Mouse (Mus musculus): ENCODE results near the gene Ggnbp2. TPM values are rescaled to one million over a fixed set of nuclear protein-coding genes. Genes with fewer than 3 reads are reported as not detected.

The Ggnbp2 gene
- polyA plus RNA-seq, 1 experiment from 2014 or later: 64.2 TPM

- H3K4me1 ChIP-seq (ENCODE audit: insufficient read depth): no peaks in the 10 kb centered on the region
- H3K9ac ChIP-seq: no peak overlapping the region
- no peak overlapping the region for H3K4me3 ChIP-seq (ENCODE audit: low read depth, low read length)
- H3K27ac ChIP-seq (ENCODE audit: low read depth): no peak overlapping the region
- peak overlapping the region; percentile 74; the same call in 1 of the 2 replicates for H3K4me2 ChIP-seq
- no peak for TF ChIP-seq CTCF (IDR thresholded peaks at IDR 0.05; ENCODE audit: low read depth)
- ATAC-seq (ENCODE audit: insufficient read depth) (no peak), DNase-seq (peak; percentile 4)
- 78% methylated on average over 5 of the region's 5 CpGs for WGBS
- no peaks in the 10 kb centered on the region for H3K27me3 ChIP-seq (ENCODE audit: insufficient read depth, low read length)
- peaks cover 44% of the 10 kb centered on the region for H3K36me3 ChIP-seq (ENCODE audit: insufficient read depth)
- no peaks in the 10 kb centered on the region for H3K9me3 ChIP-seq (ENCODE audit: low read depth, low read length)
Measured at GRCm38 (mm10) chr11:84914673-84915072, 44.1 kb upstream of the Ggnbp2 start.

GRCm38 (mm10) chr11:84910411-84910810 is 39.8 kb upstream of the Ggnbp2 start:
- no peak for DNase-seq

GRCm38 (mm10) chr11:84908480-84908879 is 37.9 kb upstream of the Ggnbp2 start:
- no peak for TF ChIP-seq CTCF (IDR thresholded peaks at IDR 0.05; ENCODE audit: low read depth)
- 91% methylated on average over 6 of the region's 6 CpGs for WGBS
- no peak overlapping the region for H3K9ac ChIP-seq
- H3K4me2 ChIP-seq: no peak overlapping the region
- no peaks in the 10 kb centered on the region for H3K4me1 ChIP-seq (ENCODE audit: insufficient read depth)
- no peaks in the 10 kb centered on the region for H3K9me3 ChIP-seq (ENCODE audit: low read depth, low read length)
- H3K27me3 ChIP-seq (ENCODE audit: insufficient read depth, low read length): no peaks in the 10 kb centered on the region
- no peak for ATAC-seq (ENCODE audit: insufficient read depth)
- H3K27ac ChIP-seq (ENCODE audit: low read depth): no peak overlapping the region
- no peak overlapping the region for H3K4me3 ChIP-seq (ENCODE audit: low read depth, low read length)
- DNase-seq: no peak
- H3K36me3 ChIP-seq (ENCODE audit: insufficient read depth): peaks cover 92% of the 10 kb centered on the region

More at GRCm38 (mm10) chr11:84910411-84910810, 39.8 kb upstream of the Ggnbp2 start:
- Histone ChIP-seq H3K27ac (ENCODE audit: low read depth) (no peak overlapping the region), H3K9ac (no peak overlapping the region), H3K9me3 (ENCODE audit: low read depth, low read length) (no peaks in the 10 kb centered on the region), H3K4me2 (no peak overlapping the region), H3K36me3 (ENCODE audit: insufficient read depth) (peaks cover 85% of the 10 kb centered on the region), H3K27me3 (ENCODE audit: insufficient read depth, low read length) (no peaks in the 10 kb centered on the region), H3K4me3 (ENCODE audit: low read depth, low read length) (no peak overlapping the region), H3K4me1 (ENCODE audit: insufficient read depth) (no peaks in the 10 kb centered on the region)
- 85% methylated on average over 4 of the region's 4 CpGs for WGBS
- ATAC-seq (ENCODE audit: insufficient read depth): no peak
- TF ChIP-seq CTCF (IDR thresholded peaks at IDR 0.05; ENCODE audit: low read depth): no peak

- 77% methylated on average over 3 of the region's 3 CpGs for WGBS
- TF ChIP-seq CTCF (IDR thresholded peaks at IDR 0.05; ENCODE audit: low read depth): no peak
- DNase-seq (no peak), ATAC-seq (ENCODE audit: insufficient read depth) (no peak)
- Histone ChIP-seq H3K27me3 (ENCODE audit: insufficient read depth, low read length) (no peaks in the 10 kb centered on the region), H3K4me1 (ENCODE audit: insufficient read depth) (no peaks in the 10 kb centered on the region), H3K36me3 (ENCODE audit: insufficient read depth) (peaks cover 93% of the 10 kb centered on the region), H3K27ac (ENCODE audit: low read depth) (no peak overlapping the region), H3K4me2 (no peak overlapping the region), H3K4me3 (ENCODE audit: low read depth, low read length) (no peak overlapping the region), H3K9me3 (ENCODE audit: low read depth, low read length) (no peaks in the 10 kb centered on the region), H3K9ac (no peak overlapping the region)
Measured at GRCm38 (mm10) chr11:84907081-84907480, 36.5 kb upstream of the Ggnbp2 start.

- Histone ChIP-seq H3K36me3 (ENCODE audit: insufficient read depth) (peaks cover 95% of the 10 kb centered on the region), H3K27me3 (ENCODE audit: insufficient read depth, low read length) (no peaks in the 10 kb centered on the region), H3K4me2 (no peak overlapping the region), H3K4me3 (ENCODE audit: low read depth, low read length) (no peak overlapping the region), H3K9me3 (ENCODE audit: low read depth, low read length) (no peaks in the 10 kb centered on the region), H3K9ac (no peak overlapping the region), H3K27ac (ENCODE audit: low read depth) (no peak overlapping the region), H3K4me1 (ENCODE audit: insufficient read depth) (no peaks in the 10 kb centered on the region)
- 78% methylated on average over 9 of the region's 9 CpGs for WGBS
- no peak for ATAC-seq (ENCODE audit: insufficient read depth)
- no peak for DNase-seq
- no peak for TF ChIP-seq CTCF (IDR thresholded peaks at IDR 0.05; ENCODE audit: low read depth)
Measured at GRCm38 (mm10) chr11:84904597-84905144, 34.1 kb upstream of the Ggnbp2 start.

- H3K36me3 ChIP-seq (ENCODE audit: insufficient read depth): peaks cover 67% of the 10 kb centered on the region
- TF ChIP-seq CTCF (IDR thresholded peaks at IDR 0.05; ENCODE audit: low read depth): no peak
- H3K9me3 ChIP-seq (ENCODE audit: low read depth, low read length): no peaks in the 10 kb centered on the region
Measured at GRCm38 (mm10) chr11:84893113-84893512, 22.5 kb upstream of the Ggnbp2 start.

GRCm38 (mm10) chr11:84891705-84892104 is 21.1 kb upstream of the Ggnbp2 start:
- ATAC-seq (ENCODE audit: insufficient read depth): no peak
- DNase-seq: no peak
- Histone ChIP-seq H3K4me2 (no peak overlapping the region), H3K9me3 (ENCODE audit: low read depth, low read length) (no peaks in the 10 kb centered on the region), H3K36me3 (ENCODE audit: insufficient read depth) (peaks cover 74% of the 10 kb centered on the region), H3K27ac (ENCODE audit: low read depth) (no peak overlapping the region), H3K4me3 (ENCODE audit: low read depth, low read length) (no peak overlapping the region), H3K27me3 (ENCODE audit: insufficient read depth, low read length) (no peaks in the 10 kb centered on the region), H3K4me1 (ENCODE audit: insufficient read depth) (no peaks in the 10 kb centered on the region), H3K9ac (no peak overlapping the region)
- no peak for TF ChIP-seq CTCF (IDR thresholded peaks at IDR 0.05; ENCODE audit: low read depth)
- 86% methylated on average over 7 of the region's 7 CpGs for WGBS

More at GRCm38 (mm10) chr11:84893113-84893512, 22.5 kb upstream of the Ggnbp2 start:
- H3K27me3 ChIP-seq (ENCODE audit: insufficient read depth, low read length): no peaks in the 10 kb centered on the region
- no peak for ATAC-seq (ENCODE audit: insufficient read depth)
- no peak overlapping the region for H3K4me2 ChIP-seq
- DNase-seq: no peak
- H3K27ac ChIP-seq (ENCODE audit: low read depth): no peak overlapping the region
- H3K4me3 ChIP-seq (ENCODE audit: low read depth, low read length): no peak overlapping the region
- WGBS: 84% methylated on average over 15 of the region's 15 CpGs
- H3K9ac ChIP-seq: no peak overlapping the region
- H3K4me1 ChIP-seq (ENCODE audit: insufficient read depth): no peaks in the 10 kb centered on the region
